Mouse (Mus musculus) gonadal fat pad, adult 2 months (tissue): ENCODE data around the gene Npm3. TPM values are rescaled to one million over a fixed set of nuclear protein-coding genes. Genes with fewer than 3 reads are reported as not detected.

Experiments used
- DNase-seq: peaks from one replicate; pipeline ENCODE4 v3.0.0-alpha.2; 2012; ENCODE audit warnings: low read depth
- polyA plus RNA-seq: library from polyadenylated mRNA; depleted of rRNA; stranded (reverse); fragments of >200 nt; gene quantifications from 2 replicates; pipeline ENCODE4 v1.2.3, GENCODE M21; 2012

Gene Npm3
- polyA plus RNA-seq, 1 experiment = 46.8 TPM

GRCm38 (mm10) chr19:45753551-45753950 is 4.2 kb upstream of the Npm3 start:
- DNase-seq = no peak

- no peak for DNase-seq
Measured at GRCm38 (mm10) chr19:45751881-45752280, 2.5 kb upstream of the Npm3 start.

- no peak for DNase-seq
Measured at GRCm38 (mm10) chr19:45748691-45749242, 624 bp downstream of the Npm3 start.

- DNase-seq = no peak
Measured at GRCm38 (mm10) chr19:45748206-45748605, 1.2 kb downstream of the Npm3 start.

DNA sequence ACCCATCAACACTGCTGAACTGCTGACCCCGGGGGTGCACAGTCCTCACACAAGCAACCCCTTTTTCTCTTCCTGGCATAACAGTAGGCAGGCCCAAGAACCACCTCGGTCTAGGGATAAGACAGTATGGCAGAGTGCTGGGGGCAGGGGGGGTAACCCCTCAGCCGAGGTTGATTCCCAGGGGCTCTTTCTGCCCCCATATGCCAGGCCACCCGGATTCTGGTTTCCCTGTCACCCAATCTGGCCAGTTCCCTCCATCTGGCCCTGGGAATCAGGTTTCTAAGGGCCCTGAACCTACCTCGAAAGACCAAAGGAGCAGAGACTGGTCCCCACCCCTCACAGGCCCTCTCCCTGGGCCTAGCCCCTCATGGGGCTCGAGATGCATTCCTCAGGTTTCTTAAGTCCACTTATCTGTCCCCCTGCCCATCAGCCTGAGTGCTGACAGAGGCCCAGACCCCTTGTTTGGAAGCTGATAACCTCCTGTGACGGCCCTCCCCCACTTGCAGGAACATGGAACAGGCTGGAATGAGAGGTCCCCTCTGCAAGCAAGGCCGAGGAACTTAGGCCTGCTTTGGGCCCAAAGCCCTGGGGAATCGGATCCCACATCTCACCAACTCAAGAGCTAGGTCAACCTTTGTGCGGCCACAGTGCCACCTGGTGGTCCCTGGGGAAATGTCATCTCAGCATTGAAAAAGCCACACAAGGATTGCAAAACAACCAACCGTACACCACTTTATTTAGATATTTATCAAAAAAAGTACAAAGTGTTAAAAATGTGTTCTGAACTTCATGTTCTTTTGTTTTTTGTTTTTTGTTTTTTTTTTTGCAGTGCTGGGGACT is 2.1 kb downstream of the Npm3 start:
- no peak for DNase-seq

- no peak for DNase-seq
Measured at GRCm38 (mm10) chr19:45746153-45747020, 3.0 kb downstream of the Npm3 start.

DNA sequence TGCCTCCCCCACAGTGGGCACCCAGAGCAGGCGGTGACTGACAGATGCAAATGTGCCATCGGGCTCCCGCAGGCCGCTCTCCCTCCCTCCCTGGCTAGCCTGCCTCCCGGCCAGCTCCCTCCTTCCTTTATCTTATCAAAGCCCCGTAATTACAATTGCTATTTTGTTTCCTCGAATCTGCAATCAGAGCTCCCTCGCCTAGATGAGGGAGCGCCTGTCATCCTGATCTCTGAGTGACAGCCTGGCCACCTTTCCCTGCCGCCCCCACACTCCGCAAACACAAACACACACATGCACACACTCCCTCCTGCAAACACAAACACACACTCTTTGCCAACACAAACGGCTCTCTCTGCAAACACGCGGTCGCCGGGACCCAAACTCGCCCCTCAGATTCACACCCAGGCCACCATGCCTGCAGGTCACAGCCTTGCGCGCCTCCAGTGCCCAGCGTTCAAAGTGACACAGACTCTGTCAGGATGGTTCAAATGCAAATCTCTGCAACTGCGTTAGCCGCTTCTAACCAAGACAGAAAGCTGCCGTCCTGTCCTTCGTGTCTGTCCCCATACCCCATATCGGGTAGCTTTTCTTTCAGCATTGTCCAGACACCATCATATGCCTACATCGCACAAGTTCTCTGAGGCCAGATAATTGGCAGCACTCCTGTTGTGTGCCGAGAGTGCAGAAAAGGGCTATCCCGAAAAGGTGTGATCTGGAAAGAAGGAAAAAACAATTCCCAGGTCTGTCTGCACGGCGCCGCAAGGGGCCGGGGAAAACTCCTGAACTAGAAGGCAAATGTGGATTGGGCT is 3.8 kb downstream of the Npm3 start:
- DNase-seq = no peak

DNA sequence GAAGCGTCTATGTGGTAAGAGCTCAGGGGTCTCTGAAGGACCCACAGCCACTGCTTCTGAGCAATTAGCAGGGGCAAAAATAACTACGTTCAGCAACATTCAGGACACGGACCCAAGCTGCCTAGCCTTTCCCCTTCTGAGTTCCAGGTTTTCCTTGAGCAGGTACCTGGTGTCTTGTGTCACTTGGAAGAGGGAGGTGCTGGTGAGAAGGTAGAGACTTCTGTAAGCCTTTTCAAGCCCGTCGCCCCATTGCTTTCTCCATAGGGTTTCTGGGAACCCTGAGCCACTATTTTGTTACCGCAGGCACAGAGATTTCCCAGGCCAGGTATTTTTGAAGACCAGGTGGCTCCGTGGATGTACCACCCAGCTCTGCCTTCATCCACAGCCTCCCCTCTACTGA is 5.8 kb downstream of the Npm3 start:
- no peak for DNase-seq

DNA sequence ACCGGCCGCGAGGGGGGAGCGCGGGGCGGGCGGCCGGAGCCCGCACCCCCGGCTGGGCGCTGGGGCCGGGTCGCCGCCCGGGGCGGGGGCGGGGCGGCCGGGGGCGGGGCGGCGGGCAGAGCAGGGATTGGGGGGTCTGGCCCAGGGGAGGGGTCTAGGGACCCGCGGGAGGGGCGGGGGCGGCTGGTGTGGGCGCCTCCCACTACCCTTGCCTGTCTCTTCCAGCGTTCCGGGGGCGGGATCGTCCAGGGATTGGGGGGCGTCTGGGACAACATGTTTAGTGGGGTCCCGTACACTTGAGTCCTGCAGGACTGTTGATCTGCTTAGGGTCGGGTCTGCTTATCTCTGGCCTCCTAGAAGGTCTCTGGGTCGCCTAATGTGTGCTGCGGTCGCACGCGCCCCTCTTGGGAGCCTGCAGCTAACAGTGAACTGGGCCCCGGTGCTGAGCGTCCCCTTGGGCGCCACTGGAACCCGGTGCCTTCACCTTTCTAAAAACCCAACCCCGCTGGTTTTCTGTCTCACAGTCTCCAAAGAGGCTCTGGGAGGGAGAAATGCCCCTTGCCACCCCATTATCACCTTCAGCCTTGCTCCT is 6.3 kb downstream of the Npm3 start:
- no peak for DNase-seq

DNA sequence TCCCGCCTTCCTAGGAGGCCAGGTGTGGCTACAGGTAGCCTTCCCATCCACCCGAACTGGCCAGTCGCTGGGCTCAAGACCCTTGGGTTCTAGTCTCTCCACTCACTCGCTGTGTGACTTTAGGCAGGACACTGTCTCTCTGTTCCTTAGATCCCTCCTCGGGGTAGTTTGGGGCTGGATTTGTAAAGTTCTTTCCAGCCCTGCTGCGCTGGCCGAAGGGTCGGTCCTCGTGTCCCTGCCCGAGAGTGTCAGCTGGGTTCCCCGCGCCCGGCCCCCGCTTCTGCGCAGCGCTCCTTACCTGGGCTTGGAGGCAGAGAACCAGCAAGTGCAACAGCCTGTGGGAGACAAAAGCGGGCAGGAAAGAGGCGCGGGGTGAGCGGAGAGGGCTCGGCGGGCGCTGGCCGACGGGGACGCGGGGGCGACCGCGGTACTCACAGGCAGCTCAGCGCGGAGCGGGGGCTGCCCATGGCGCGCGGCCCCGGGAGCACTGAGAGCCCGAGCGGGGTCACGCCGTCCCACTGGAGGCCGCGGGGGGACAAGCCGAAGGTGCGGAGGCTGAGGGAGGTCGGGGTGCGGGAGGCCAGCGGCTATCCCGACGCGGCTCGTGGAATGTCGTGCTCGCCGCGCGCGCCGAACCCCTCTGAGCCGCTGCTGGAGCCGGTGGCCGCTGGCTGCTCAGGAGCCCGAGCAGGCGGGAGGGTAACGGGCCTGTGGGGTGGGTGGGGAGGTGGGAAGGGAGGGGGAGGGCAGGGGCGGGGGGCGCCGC is 7.0 kb downstream of the Npm3 start, which contains the start of gene Fgf8:
Gene Fgf8, minus strand, starts transcription at position 698 of the 766 bp plus-strand sequence.
- DNase-seq = no peak

DNA sequence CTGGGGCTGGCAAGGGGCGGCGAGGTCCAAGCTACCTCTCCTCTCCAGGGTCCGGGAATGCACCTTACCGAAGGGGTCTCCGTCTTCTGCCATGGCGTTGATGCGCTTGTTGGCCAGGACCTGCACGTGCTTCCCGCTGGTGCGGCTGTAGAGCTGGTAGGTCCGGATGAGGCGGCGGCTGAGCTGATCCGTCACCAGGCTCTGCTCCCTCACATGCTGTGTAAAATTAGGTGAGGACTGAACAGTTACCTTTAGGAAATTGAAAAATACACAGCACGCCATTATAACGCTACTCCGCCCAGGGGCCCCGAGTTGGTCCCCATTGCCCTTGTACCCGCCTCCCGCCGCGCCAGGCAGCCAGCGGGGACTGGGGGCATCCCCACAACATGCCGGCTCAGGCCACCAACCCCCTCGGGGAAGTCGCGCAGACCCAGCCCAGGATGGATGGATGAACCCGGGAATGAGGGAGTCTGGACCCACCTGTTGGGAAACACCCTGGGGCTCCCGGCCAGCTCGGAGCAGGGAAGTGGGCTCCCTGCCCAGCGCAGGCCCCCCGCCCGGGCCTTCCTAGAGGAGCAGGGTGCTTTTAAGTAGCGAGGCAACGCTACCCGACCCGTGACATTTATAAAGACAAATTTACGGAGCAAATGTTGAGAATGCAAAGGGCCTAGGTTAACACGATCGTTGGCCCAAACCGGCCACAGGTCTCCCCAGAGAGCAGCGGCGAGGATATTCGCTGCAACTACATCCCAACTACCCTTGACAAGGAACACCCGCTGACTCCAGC is 7.8 kb downstream of the Npm3 start:
- no peak for DNase-seq

DNA sequence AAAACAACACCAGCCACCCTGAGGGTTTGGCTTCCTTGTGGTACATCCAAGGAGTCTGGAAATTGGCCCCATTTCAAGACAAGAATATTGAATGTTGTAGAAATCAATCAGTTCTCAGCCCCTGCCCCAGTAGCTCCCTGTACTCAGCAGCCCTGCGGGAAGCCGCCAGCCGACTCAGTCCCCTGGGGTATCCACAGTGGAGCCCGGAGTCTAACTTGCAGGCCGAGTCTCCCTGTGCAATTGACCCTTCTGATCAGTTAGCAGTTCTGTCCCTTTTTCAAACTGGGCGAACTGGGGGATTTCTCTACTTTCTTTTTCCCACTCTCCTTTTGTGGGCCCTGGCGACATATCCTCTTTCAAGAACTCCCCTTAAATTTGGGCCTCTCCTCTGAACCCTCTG is 8.6 kb downstream of the Npm3 start:
- no peak for DNase-seq

DNA sequence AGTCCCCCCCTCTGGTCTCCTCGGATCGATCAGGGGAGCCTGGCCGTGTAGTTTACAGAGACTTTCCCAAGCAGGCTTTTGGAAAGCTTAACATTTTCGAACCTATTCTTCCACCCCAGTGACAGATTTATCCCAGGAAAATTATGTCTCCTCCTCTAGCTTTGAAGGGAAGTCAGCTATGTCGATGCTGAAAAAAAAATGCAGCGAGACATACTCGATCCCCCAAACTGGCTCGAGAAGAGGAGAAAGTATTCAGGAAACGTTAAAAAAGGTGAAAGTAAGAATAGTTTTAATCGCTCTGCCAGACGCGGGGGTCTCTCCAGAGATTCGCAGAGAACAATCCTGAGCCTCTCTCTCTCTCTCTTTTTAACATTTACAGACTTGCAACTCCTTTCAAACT is 9.2 kb downstream of the Npm3 start:
- no peak for DNase-seq

DNA sequence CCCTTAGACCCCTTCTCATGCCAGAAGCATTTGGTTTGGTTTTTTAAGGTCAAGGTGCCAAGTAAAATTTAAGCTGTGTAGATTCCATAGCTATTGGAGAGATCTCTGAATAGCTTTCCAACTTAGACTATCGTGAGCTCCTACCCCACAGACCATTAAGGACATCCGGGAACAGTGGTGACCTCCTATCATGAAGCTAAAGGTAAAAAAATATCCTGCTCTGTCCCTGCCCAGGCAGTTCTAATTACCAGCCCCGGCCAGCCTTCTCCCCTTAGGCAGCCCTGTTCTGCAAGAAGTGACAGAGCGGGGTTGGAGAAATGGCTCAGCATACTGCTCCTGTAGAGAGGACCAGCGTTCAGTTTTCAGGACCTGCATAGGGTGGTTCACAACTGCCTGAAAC is 10.9 kb downstream of the Npm3 start:
- DNase-seq = no peak

GRCm38 (mm10) chr19:45737846-45738484 is 11.4 kb downstream of the Npm3 start:
- DNase-seq = no peak

DNA sequence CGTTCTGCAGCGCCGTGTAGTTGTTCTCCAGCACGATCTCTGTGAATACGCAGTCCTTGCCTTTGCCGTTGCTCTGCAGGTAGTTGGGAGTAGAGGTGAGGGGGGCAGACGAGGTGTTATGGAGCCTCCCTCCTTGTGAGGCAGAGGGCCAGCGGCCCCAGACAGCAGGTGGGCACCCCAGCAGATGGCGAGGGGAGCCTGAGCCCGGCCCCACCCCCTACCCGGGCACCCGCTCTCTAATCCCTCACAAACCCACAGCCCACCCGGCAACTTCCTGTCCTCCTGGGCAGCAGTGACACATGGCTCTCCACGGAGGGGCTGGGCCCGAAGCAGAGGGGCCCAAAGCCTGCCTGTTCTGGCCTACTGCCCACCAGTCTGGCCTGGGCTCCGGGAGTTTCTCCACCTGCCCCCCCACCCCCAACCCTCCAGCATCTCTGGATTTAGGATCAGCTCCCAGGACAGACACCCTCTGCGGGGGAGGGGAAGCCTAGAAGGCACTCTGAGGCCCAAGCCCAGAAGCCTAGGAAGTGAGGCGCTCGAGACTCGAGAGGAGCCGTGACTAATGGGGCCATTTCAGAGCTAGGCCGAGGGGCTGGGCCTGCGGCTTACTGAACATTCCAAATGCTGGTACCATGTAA is 12.1 kb downstream of the Npm3 start:
- DNase-seq = no peak

- no peak for DNase-seq
Measured at GRCm38 (mm10) chr19:45736855-45737207, 12.6 kb downstream of the Npm3 start.

- DNase-seq = no peak
Measured at GRCm38 (mm10) chr19:45736241-45736640, 13.2 kb downstream of the Npm3 start.

DNA sequence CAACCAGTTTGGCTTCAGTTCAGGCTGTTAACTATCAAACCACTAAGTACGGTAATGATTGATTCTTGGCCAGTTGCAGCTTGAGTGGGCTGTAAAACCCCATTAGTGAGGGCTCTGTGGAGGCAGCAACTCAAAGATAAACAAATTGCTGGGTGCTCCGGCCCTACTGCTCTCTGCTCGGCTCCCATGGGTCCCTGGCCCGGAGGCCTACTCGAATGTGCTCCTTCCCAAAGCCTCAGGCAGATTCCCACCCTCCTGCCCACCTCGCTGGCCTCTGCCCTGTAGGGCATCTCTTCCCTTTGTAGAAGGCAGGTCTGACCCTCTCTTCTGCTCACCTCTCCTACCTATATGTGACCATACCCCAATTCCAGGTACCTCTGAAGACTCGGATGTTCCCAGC is 14.6 kb downstream of the Npm3 start:
- no peak for DNase-seq
